Mouse (Mus musculus): ENCODE results near the gene Rest.

- TF ChIP-seq CTCF (conservative IDR thresholded peaks at IDR 0.05; ENCODE audit: low read length): no peak; the same call in 1 of the 2 replicates
- no peak for TF ChIP-seq POU5F1 (IDR thresholded peaks at IDR 0.05; ENCODE audit: borderline replicate concordance, low read length)
Measured at GRCm38 (mm10) chr5:77252115-77252827, 13.0 kb upstream of the Rest start.
